Comparison of ENCODE assay signal across 8 mouse cellular contexts in genomic region chrX:7422166-7422565, GRCm38 (mm10). TPM values are rescaled to one million over a fixed set of nuclear protein-coding genes. Genes with fewer than 3 reads are reported as not detected.
DNase-seq lines count a peak whose midpoint lies in the region; ATAC-seq and TF ChIP-seq lines count a peak whose summit lies in the region.

No protein-coding gene starts in this region.

- WGBS in kidney, embryonic 14.5 days = 68% methylated on average over 6 of the region's 6 CpGs
- WGBS in hindbrain, embryonic 14.5 days = 71% methylated on average over 6 of the region's 6 CpGs
- WGBS in midbrain, embryonic 16.5 days = 77% methylated on average over 6 of the region's 6 CpGs

- no peak for TF ChIP-seq CTCF in cortical plate, adult 2 months (IDR thresholded peaks at IDR 0.05; ENCODE audit: extremely low read depth, insufficient read depth, low read length)

- H3K4me3 ChIP-seq in kidney, embryonic 14.5 days (ENCODE audit: low read length) = peak overlapping the region; percentile 46
- peak overlapping the region; percentile 13; the same call in 1 of the 2 replicates for H3K4me3 ChIP-seq in cortical plate, adult 2 months (ENCODE audit: insufficient read depth, low read length)
- H3K4me3 ChIP-seq in hindbrain, embryonic 14.5 days (replicated peaks; ENCODE audit: low read length) = peak overlapping the region; percentile 38
- peak overlapping the region; percentile 38 for H3K4me3 ChIP-seq in midbrain, embryonic 16.5 days (ENCODE audit: low read depth, low read length)

- peak overlapping the region; percentile 58 for H3K9ac ChIP-seq in kidney, embryonic 14.5 days (ENCODE audit: low read depth, low read length)
- no peak overlapping the region for H3K9ac ChIP-seq in hindbrain, embryonic 14.5 days
- no peak overlapping the region for H3K9ac ChIP-seq in midbrain, embryonic 16.5 days (ENCODE audit: low read depth, low read length)

- H3K27me3 ChIP-seq in kidney, embryonic 14.5 days (ENCODE audit: control insufficient read depth, insufficient read depth, low read length) = no peaks in the 10 kb centered on the region
- 0 out of 2 replicates have a peak, but pooled peaks cover 2% of the 10 kb centered on the region for H3K27me3 ChIP-seq in hindbrain, embryonic 14.5 days (ENCODE audit: control insufficient read depth, insufficient read depth, low read length)
- no peaks in the 10 kb centered on the region for H3K27me3 ChIP-seq in midbrain, embryonic 16.5 days (ENCODE audit: control insufficient read depth, insufficient read depth, low read depth, low read length)

- no peak for TF ChIP-seq POLR2A in cortical plate, adult 2 months (IDR thresholded peaks at IDR 0.05; ENCODE audit: extremely low read depth, insufficient read depth, low read length)

- no peaks in the 10 kb centered on the region for H3K4me1 ChIP-seq in kidney, embryonic 14.5 days (ENCODE audit: control insufficient read depth, insufficient read depth, low read length)
- no peaks in the 10 kb centered on the region for H3K4me1 ChIP-seq in cortical plate, adult 2 months (ENCODE audit: control insufficient read depth, insufficient read depth, low read length)
- H3K4me1 ChIP-seq in hindbrain, embryonic 14.5 days (replicated peaks; ENCODE audit: control insufficient read depth, insufficient read depth, low read length) = peaks cover 4% of the 10 kb centered on the region; the same call in 1 of the 2 replicates
- H3K4me1 ChIP-seq in midbrain, embryonic 16.5 days (ENCODE audit: control insufficient read depth, insufficient read depth, low read length) = peaks cover 2% of the 10 kb centered on the region

- no peak for DNase-seq in kidney, postnatal 25 days
- DNase-seq in hindbrain, embryonic 14.5 days (ENCODE audit: low spot score) = no peak
- DNase-seq in MN1 (ENCODE audit: low spot score) = no peak
- no peak for DNase-seq in gastrocnemius, adult 18-20 months (ENCODE audit: low spot score)
- no peak for DNase-seq in left cerebral cortex, adult 18-20 months (ENCODE audit: low spot score in 2 of 2)

- H3K4me2 ChIP-seq in kidney, embryonic 14.5 days (replicated peaks; ENCODE audit: low read depth, low read length) = peak overlapping the region; percentile 46
- H3K4me2 ChIP-seq in hindbrain, embryonic 14.5 days (replicated peaks) = peak overlapping the region; percentile 64
- H3K4me2 ChIP-seq in midbrain, embryonic 16.5 days (ENCODE audit: low read length) = peak overlapping the region; percentile 56

- peak; percentile 17; the same call in 1 of the 2 replicates for ATAC-seq in kidney, embryonic 14.5 days (ENCODE audit: low FRiP score, low TSS enrichment)
- ATAC-seq in hindbrain, embryonic 14.5 days (ENCODE audit: low FRiP score) = no peak
- no peak for ATAC-seq in midbrain, embryonic 16.5 days

- H3K36me3 ChIP-seq in kidney, embryonic 14.5 days (ENCODE audit: control insufficient read depth, insufficient read depth, low read length) = no peaks in the 10 kb centered on the region
- no peaks in the 10 kb centered on the region for H3K36me3 ChIP-seq in hindbrain, embryonic 14.5 days (replicated peaks; ENCODE audit: control insufficient read depth, insufficient read depth)
- no peaks in the 10 kb centered on the region for H3K36me3 ChIP-seq in midbrain, embryonic 16.5 days (ENCODE audit: control insufficient read depth, insufficient read depth, low read length)

- no peak overlapping the region for H3K27ac ChIP-seq in kidney, embryonic 14.5 days (ENCODE audit: low read depth, low read length)
- no peak overlapping the region for H3K27ac ChIP-seq in cortical plate, adult 2 months (ENCODE audit: insufficient read depth, low read length)
- no peak overlapping the region for H3K27ac ChIP-seq in hindbrain, embryonic 14.5 days
- no peak overlapping the region for H3K27ac ChIP-seq in midbrain, embryonic 16.5 days (ENCODE audit: low read length)

- no peaks in the 10 kb centered on the region for H3K9me3 ChIP-seq in kidney, embryonic 14.5 days (ENCODE audit: control insufficient read depth, low read length)
- no peaks in the 10 kb centered on the region for H3K9me3 ChIP-seq in hindbrain, embryonic 14.5 days (ENCODE audit: control insufficient read depth, low read length)
- no peaks in the 10 kb centered on the region for H3K9me3 ChIP-seq in midbrain, embryonic 16.5 days (replicated peaks; ENCODE audit: control insufficient read depth, low read length, poor library complexity, severe bottlenecking)

RNA-seq across cellular contexts. Expression of gene Usp27x, which starts 46.5 kb away (rescaled TPM):
- 0.41 and 0.61 TPM in 2 replicates for polyA plus RNA-seq in kidney, embryonic 14.5 days (2014; fragmentation: Nextera tagmentation; extraction: Ambion mirVana)
- 6.3 and 6.6 TPM in 2 replicates for polyA plus RNA-seq in cortical plate, adult 2 months (2012; rRNA removed)
- polyA plus RNA-seq in hindbrain, embryonic 14.5 days (2014; fragmentation: Nextera tagmentation; extraction: Ambion mirVana) = 0.95 and 1.0 TPM in 2 replicates
- polyA plus RNA-seq in midbrain, embryonic 16.5 days (2015; fragmentation: Nextera tagmentation; extraction: Ambion mirVana) = 2.3 and 2.5 TPM in 2 replicates
- under 1 TPM; 0.16 to 0.33 TPM for total RNA-seq in gastrocnemius, adult 18-20 months (2021)
- total RNA-seq in left cerebral cortex, adult 18-20 months (2021) = 10 to 100 TPM; 16.5 to 18.8 TPM
